In genomic region chr14:25452633-25453025, GRCm38 (mm10) we compare ENCODE assay signal across 16 mouse cellular contexts. TPM values are rescaled to one million over a fixed set of nuclear protein-coding genes. Genes with fewer than 3 reads are reported as not detected.
A peak's percentile ranks its signal among the peaks of the same experiment; 100 is the strongest.
DNase-seq lines count a peak whose midpoint lies in the region; ATAC-seq lines count a peak whose summit lies in the region.
"Had no signal": no experiment of that assay in that cellular context is flagged by ENCODE, and none has a peak within 500 bp of the region (broad histone marks: within the 10 kb centered on the region; RNA-seq: fewer than 3 reads in every experiment).

No protein-coding gene starts in this region.

- ATAC-seq in heart, embryonic 11.5 days (replicated peaks; ENCODE audit: insufficient number of reproducible peaks, low FRiP score, low TSS enrichment) = no peak
- ATAC-seq in liver, embryonic 13.5 days (ENCODE audit: low read depth) = no peak
- ATAC-seq: CD4-positive, CD25-positive, alpha-beta regulatory T cell, adult 4 months; forebrain, embryonic 14.5 days had no signal

- intact Hi-C loops in heart, postnatal 25 days (cut with DNase I) = loop anchor here (2.0 to 10.0 kb wide), 2 partner anchors 48 to 958 kb away; no protein-coding TSS in a partner anchor
- intact Hi-C loops in left cerebral cortex, postnatal 14 days (cut with DNase I) = loop anchor here (10.0 kb wide), 2 partner anchors 138 to 678 kb away; no protein-coding TSS in a partner anchor

- H3K9me3 ChIP-seq in heart, embryonic 11.5 days (replicated peaks; ENCODE audit: control insufficient read depth, low read length) = no peaks in the 10 kb centered on the region
- no peaks in the 10 kb centered on the region for H3K9me3 ChIP-seq in liver, embryonic 13.5 days (replicated peaks)
- H3K9me3 ChIP-seq: embryonic facial prominence, embryonic 12.5 days; limb, embryonic 15.5 days had no signal

- H3K27ac ChIP-seq in heart, embryonic 11.5 days (ENCODE audit: low read depth, low read length) = peak overlapping the region; percentile 35; the same call in 1 of the 2 replicates
- H3K27ac ChIP-seq in liver, embryonic 13.5 days = peak overlapping the region; percentile 60
- H3K27ac ChIP-seq: embryonic facial prominence, embryonic 12.5 days; limb, embryonic 15.5 days had no signal

- no peaks in the 10 kb centered on the region for H3K36me3 ChIP-seq in heart, embryonic 11.5 days (ENCODE audit: control insufficient read depth, insufficient read depth, low read length)
- no peaks in the 10 kb centered on the region for H3K36me3 ChIP-seq in liver, embryonic 13.5 days
- H3K36me3 ChIP-seq: embryonic facial prominence, embryonic 12.5 days; limb, embryonic 15.5 days had no signal

- DNase-seq in heart, postnatal 25 days (ENCODE audit: low spot score) = no peak
- peak; percentile 2 for DNase-seq in urinary bladder, postnatal 14 days (ENCODE audit: low spot score)
- no peak for DNase-seq in urinary bladder, adult 2 months (ENCODE audit: low spot score)
- no peak for DNase-seq in liver, embryonic 13.5 days
- no peak for DNase-seq in left cerebral cortex, postnatal 14 days (ENCODE audit: low spot score in 2 of 2)
- DNase-seq in ovary, adult 18-20 months (ENCODE audit: low spot score) = no peak
- no peak for DNase-seq in left cerebral cortex, adult 9 months (ENCODE audit: low spot score in 2 of 2)
- DNase-seq: adrenal gland, postnatal 10 days; layer of hippocampus, adult 9-11 months; midbrain, embryonic 14.5 days; thymus, adult 18-20 months had no signal

- no peaks in the 10 kb centered on the region; the same call in 1 of the 2 replicates for H3K27me3 ChIP-seq in heart, embryonic 11.5 days (ENCODE audit: control insufficient read depth, insufficient read depth, low read length)
- peaks cover 50% of the 10 kb centered on the region for H3K27me3 ChIP-seq in liver, embryonic 13.5 days
- H3K27me3 ChIP-seq: embryonic facial prominence, embryonic 12.5 days; limb, embryonic 15.5 days had no signal

- no peak overlapping the region for H3K9ac ChIP-seq in heart, embryonic 11.5 days (ENCODE audit: low read depth, low read length)
- no peak overlapping the region for H3K9ac ChIP-seq in liver, embryonic 13.5 days
- H3K9ac ChIP-seq: embryonic facial prominence, embryonic 12.5 days; limb, embryonic 15.5 days had no signal

- peaks cover 51% of the 10 kb centered on the region for H3K4me1 ChIP-seq in heart, embryonic 11.5 days (ENCODE audit: control insufficient read depth, insufficient read depth, low read length)
- H3K4me1 ChIP-seq in liver, embryonic 13.5 days (replicated peaks) = peaks cover 55% of the 10 kb centered on the region

- H3K4me3 ChIP-seq in heart, embryonic 11.5 days (ENCODE audit: low read depth, low read length) = no peak overlapping the region
- no peak overlapping the region for H3K4me3 ChIP-seq in liver, embryonic 13.5 days (replicated peaks)
- H3K4me3 ChIP-seq: embryonic facial prominence, embryonic 12.5 days; limb, embryonic 15.5 days had no signal

- 37% methylated on average over 2 of the region's 2 CpGs for WGBS in heart, embryonic 11.5 days (ENCODE audit: insufficient replicate concordance)
- WGBS in liver, embryonic 13.5 days (ENCODE audit: insufficient replicate concordance) = 21% methylated on average over 2 of the region's 2 CpGs

- no peak overlapping the region for H3K4me2 ChIP-seq in heart, embryonic 11.5 days
- H3K4me2 ChIP-seq in liver, embryonic 13.5 days = no peak overlapping the region
- H3K4me2 ChIP-seq: embryonic facial prominence, embryonic 12.5 days; limb, embryonic 15.5 days had no signal

RNA-seq across cellular contexts. Expression of gene Zmiz1, which starts 6.4 kb away (rescaled TPM):
- 34.9 and 36.2 TPM in 2 replicates for polyA plus RNA-seq in heart, embryonic 11.5 days (2014; fragmentation: Nextera tagmentation; extraction: Ambion mirVana)
- total RNA-seq in heart, postnatal 25 days (2021) = 10 to 100 TPM; 40.2 to 49.9 TPM
- 15.3 and 31.4 TPM in 2 replicates for polyA plus RNA-seq in urinary bladder, adult 2 months (2012; rRNA removed)
- 4.5 TPM in 2 replicates for polyA plus RNA-seq in liver, embryonic 13.5 days (2015; fragmentation: Nextera tagmentation; extraction: Ambion mirVana)
- 10 to 100 TPM; 86.2 to 98.9 TPM for total RNA-seq in left cerebral cortex, postnatal 14 days (2021)
